Mouse (Mus musculus): ENCODE results near the gene Sh3bp5l.

- TF ChIP-seq CTCF (IDR thresholded peaks at IDR 0.05; ENCODE audit: low read depth) (no peak), EP300 (IDR thresholded peaks at IDR 0.05; ENCODE audit: low read depth) (no peak)
Measured at GRCm38 (mm10) chr11:58334746-58335145, 4.2 kb downstream of the Sh3bp5l start.

All from liver, postnatal 0 days (tissue).